Mouse (Mus musculus) spleen, adult 2 months (tissue): ENCODE results near the gene Mlf2. TPM values are rescaled to one million over a fixed set of nuclear protein-coding genes. Genes with fewer than 3 reads are reported as not detected.

ENCODE experiments used
- DNase-seq, 2 experiments: peaks; one replicate each; pipeline versions ENCODE4 v3.0.0 to v3.0.0-alpha.2; 2012 to 2021; ENCODE audit warnings: low spot score in 2 of 2, low read depth in 1 of 2
- H3K27ac ChIP-seq: fragments of 200-500 bp; 2 replicates; pipeline ENCODE4 v1.5.1; 2012; ENCODE audit warnings: low read length, inconsistent platforms; ENCODE audit not compliant: insufficient read depth
- H3K27me3 ChIP-seq: fragments of 200-500 bp; 2 replicates; pipeline ENCODE4 v1.6.1; 2012; ENCODE audit warnings: mild to moderate bottlenecking, moderate library complexity, low read length, inconsistent platforms; ENCODE audit not compliant: control insufficient read depth, insufficient read depth
- H3K36me3 ChIP-seq: fragments of 200-500 bp; 2 replicates; pipeline ENCODE4 v1.6.1; 2012; ENCODE audit warnings: mild to moderate bottlenecking, low read length, inconsistent platforms; ENCODE audit not compliant: control insufficient read depth, insufficient read depth
- H3K4me1 ChIP-seq: fragments of 200-500 bp; 2 replicates; pipeline ENCODE4 v1.6.1; 2011; ENCODE audit warnings: inconsistent platforms; ENCODE audit not compliant: control insufficient read depth, insufficient read depth, insufficient read length
- H3K4me3 ChIP-seq: fragments of 200-500 bp; 2 replicates; pipeline ENCODE4 v1.5.1; 2011; ENCODE audit warnings: mild to moderate bottlenecking, inconsistent platforms; ENCODE audit not compliant: insufficient read depth, insufficient read length; ENCODE audit errors: extremely low read depth
- CTCF ChIP-seq: fragments of 200-500 bp; IDR thresholded peaks from 2 replicates; pipeline ENCODE4 v1.5.1; 2011; ENCODE audit warnings: mild to moderate bottlenecking, inconsistent platforms; ENCODE audit not compliant: insufficient read depth, insufficient read length, insufficient replicate concordance; ENCODE audit errors: extremely low read depth
- POLR2A ChIP-seq: fragments of 200-500 bp; IDR thresholded peaks from 2 replicates; pipeline ENCODE4 v1.6.1; 2011; ENCODE audit warnings: low read depth, low read length, inconsistent platforms
- whole genome bisulfite sequencing: fragments of 180-500 bp; shearing (Covaris S2); methylation state at CpG from one replicate; pipeline ENCODE4 v1.1.7; 2018; 5-methylcytosine and 5-hydroxymethylcytosine counted together
- polyA plus RNA-seq: library from polyadenylated mRNA; depleted of rRNA; stranded (reverse); fragments of >200 nt; gene quantifications from 2 replicates; pipeline ENCODE4 v1.2.3, GENCODE M21; 2012

The Mlf2 gene
- polyA plus RNA-seq, 1 experiment, result 125 TPM

DNA sequence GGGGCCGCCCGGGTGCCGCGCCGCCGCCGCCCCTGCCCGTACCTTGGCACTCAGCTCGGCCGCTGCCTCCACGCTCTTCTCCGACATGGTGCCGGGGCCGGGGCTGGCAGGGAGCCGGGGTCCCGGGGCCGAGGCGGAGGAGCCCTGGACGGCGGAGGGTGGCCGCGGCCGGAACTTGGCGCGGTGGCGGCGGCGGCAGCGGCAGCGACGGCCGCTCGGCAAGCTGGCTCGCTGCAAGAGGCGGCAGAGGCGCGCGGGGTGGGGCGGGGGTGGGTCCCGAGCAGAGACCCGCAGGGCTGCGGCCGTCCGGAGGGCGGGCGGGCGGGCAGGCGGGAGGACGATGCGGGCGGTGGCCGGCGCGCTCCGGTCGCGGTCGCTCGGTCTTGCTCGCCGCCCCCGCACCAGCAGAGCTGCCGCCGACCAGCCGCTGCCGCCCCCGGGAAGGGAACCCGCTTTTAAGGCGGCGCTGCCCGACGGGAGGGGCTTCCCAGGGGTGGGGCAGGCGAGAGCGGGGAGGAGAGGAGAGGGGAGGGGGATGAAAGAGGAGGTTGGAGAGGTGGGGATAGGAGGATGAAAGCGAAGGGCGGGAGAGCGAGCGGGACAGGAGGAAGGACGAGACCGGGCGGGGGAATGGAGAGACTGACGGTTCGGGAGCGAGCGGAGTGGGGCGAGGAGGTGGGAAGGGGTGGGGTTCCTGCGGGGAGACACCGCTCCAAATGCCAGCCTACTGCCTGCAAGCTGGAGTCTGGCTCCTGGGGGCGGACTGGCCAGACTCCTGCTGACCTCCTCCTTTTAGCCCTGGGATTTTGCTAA lies 13.5 kb upstream of the Mlf2 start:
- no peak for TF ChIP-seq CTCF
- TF ChIP-seq POLR2A, result peak; percentile 24; the same call in 1 of the 2 replicates
- Histone ChIP-seq H3K27me3 (peaks cover 7% of the 10 kb centered on the region), H3K4me1 (peaks cover 9% of the 10 kb centered on the region; the same call in 1 of the 2 replicates), H3K36me3 (peaks cover 5% of the 10 kb centered on the region; the same call in 1 of the 2 replicates), H3K4me3 (peak overlapping the region; percentile 82), H3K27ac (peak overlapping the region; percentile 72)
- 1% methylated on average over 80 of the region's 89 CpGs for WGBS
- peak in 1 of 2 experiments; percentile 59 for DNase-seq

DNA sequence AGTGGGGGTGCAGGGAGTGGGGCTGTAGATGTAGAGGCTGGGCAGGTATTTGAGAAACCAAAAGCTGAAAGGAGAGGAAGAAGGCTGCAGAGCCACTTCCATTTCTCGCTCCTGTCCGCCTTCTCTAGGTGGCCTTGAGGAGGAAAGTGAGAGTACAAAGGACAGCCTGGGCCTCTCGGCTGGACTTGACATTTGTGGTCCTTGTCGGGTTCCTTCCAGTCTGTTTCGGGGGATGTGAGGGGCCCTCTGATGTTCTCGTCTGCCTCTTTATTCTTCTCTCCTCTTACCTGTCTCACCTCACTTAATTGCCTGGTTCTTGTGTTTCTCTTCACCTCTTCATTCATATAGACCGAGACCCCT lies 12.9 kb upstream of the Mlf2 start:
- DNase-seq, result no peak
- H3K36me3 ChIP-seq, result peaks cover 5% of the 10 kb centered on the region; the same call in 1 of the 2 replicates
- TF ChIP-seq CTCF (no peak), POLR2A (no peak)
- WGBS, result 36% methylated on average over 7 of the region's 7 CpGs
- 0 out of 2 replicates have a peak overlapping the region, but pooled peaks have one; percentile 44 for H3K27ac ChIP-seq
- peaks cover 7% of the 10 kb centered on the region for H3K27me3 ChIP-seq
- peak overlapping the region; percentile 82 for H3K4me3 ChIP-seq
- H3K4me1 ChIP-seq, result peaks cover 9% of the 10 kb centered on the region; the same call in 1 of the 2 replicates

DNA sequence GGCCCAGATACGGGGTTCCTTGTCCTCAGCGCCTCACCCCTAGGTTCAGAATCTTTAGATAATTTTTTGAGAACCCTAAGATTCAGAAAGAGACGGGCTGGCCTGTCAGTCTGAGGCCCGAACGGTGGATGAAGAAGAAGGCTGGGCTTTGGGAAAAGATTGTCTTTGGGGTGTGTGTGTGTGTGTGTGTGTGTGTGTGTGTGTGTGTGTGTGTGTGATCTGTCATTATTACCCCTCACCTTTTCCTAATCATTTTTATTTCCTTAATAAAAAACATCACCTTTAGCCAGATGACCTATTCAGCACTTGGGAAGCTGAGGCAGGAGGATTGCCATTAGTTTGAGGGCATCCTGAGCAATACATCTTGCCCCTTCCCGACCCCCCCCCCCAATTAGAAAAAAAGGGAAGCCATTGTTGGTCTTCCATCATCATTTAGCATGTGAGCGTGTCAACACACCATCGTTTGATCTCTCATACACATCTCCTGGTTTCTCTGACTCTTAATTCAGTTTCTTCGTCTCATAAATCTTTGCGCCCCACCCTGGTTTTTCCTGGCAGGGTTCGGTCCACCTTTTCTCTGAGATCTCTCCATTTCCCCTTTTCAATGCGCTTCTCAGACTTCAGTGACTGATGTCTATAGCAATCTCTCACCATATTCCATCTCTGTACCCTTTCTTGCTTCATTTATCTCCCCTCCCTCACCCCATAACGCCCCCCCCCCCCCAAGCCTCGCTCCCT lies 12.1 kb upstream of the Mlf2 start:
- Histone ChIP-seq H3K27me3 (peaks cover 7% of the 10 kb centered on the region), H3K36me3 (0 out of 2 replicates have a peak, but pooled peaks cover 1% of the 10 kb centered on the region), H3K4me1 (peaks cover 9% of the 10 kb centered on the region; the same call in 1 of the 2 replicates), H3K4me3 (no peak overlapping the region; the same call in 1 of the 2 replicates), H3K27ac (no peak overlapping the region)
- WGBS, result 34% methylated on average over 13 of the region's 14 CpGs
- no peak for TF ChIP-seq POLR2A
- TF ChIP-seq CTCF, result no peak
- no peak for DNase-seq

DNA sequence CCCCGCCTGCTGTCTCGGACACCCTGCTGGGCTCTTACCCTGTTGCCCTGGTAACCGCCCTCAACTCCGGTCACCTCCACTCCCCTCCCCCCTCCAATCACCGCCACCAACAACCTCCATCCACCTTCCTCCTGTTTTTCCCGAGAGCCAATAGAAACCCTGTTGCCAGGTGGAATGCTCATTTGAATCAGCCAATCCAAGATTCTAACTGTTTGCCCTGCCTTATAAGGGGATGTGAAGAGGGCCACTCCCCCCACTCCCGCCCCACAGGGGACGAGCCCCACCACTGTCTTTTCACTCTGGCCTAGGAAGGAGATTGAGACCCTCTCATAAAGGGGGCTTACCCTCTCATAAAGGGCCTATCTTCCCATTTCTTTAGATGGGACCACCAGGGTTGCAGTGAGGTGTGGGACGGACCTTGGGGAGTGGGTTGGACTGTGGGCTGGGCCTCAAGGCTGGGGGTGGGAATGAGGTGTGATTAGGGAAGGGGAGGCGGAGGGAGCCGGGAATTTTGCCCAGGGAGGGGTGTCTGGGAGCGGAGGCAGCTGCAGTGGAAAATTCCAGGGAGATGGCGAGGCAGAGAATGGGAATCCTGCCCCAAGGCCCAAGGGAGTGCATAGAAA lies 11.4 kb upstream of the Mlf2 start, which contains the start of gene Ptms:
Ptms (minus strand) TSS at position 409 of the 623 bp plus-strand sequence.
- WGBS, result 29% methylated on average over 13 of the region's 13 CpGs

DNA sequence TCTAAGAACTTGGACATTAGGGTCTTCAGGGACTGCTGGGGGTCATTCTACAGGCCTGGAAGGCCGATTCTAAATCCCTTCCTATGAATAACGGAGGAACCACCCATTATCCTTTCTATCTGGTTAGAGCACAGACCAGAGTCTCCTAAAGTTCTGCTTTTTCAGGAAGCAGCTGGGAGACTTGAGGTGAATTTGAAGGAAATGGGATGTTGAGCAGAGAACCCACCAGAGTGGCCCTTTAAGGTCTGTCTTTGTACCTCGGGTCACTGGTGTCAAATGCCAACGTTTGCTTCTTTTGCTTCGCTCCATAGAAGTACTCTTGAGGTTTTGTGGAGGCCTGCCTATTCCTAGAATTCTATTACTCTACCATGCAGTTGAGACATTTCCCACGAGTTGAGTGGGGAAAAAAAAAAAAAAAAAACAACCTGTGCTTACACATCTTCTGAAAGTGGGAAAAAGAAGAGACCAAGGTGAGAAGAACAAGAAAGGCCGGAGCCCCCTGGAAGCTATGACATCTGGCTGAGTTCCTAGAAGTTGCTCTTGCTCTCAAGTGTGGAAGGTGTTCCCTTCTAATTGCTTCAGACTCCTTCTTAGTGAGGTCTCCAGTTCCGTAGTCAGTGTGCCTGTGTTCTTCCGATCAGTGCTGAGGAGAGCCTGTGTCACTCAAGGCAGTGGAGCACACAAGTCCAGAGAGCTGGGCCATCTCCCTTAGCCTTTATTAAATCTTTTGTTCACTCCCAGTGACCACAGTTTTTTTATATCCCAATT lies 10.7 kb upstream of the Mlf2 start:
- H3K4me1 ChIP-seq, result peaks cover 9% of the 10 kb centered on the region; the same call in 1 of the 2 replicates
- H3K4me3 ChIP-seq, result no peak overlapping the region
- TF ChIP-seq CTCF (no peak), POLR2A (no peak)
- no peak for DNase-seq
- WGBS, result 57% methylated on average over 9 of the region's 9 CpGs
- H3K27ac ChIP-seq, result peak overlapping the region; percentile 83
- peaks cover 7% of the 10 kb centered on the region for H3K27me3 ChIP-seq
- H3K36me3 ChIP-seq, result no peaks in the 10 kb centered on the region

More for the DNA sequence above, 11.4 kb upstream of the Mlf2 start, which contains the start of gene Ptms:
- Histone ChIP-seq H3K4me3 (peak within 1 kb of the TSS; percentile 22; the same call in 1 of the 2 replicates), H3K27me3 (peaks cover 7% of the 10 kb centered on the region), H3K36me3 (no peaks in the 10 kb centered on the region), H3K27ac (peak within 1 kb of the TSS; percentile 83), H3K4me1 (peaks cover 9% of the 10 kb centered on the region; the same call in 1 of the 2 replicates)
- TF ChIP-seq POLR2A (no peak), CTCF (no peak)
- peak; percentile 56 to 69 for DNase-seq

DNA sequence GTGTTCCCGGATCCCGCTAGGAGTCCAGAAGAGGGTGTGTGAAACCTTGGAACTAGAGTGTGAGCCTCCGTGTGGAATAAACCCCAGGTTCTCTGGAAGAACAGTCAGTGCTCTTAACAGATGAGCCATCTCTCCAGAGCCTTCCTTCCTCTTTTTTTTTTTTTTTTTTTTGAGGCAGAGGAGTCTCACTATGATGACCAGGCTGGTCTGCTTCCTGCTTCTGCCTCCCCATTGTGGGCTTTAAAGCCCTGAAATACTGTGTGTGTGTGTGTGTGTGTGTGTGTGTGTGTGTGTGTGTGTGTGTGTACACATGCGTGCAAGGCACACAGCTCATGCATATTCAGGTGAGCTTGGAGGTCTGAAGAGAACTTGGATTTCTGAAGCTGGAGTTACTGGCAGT lies 9.6 kb upstream of the Mlf2 start:
- WGBS, result 33% methylated on average over 4 of the region's 4 CpGs

More for the DNA sequence above, 9.6 kb upstream of the Mlf2 start:
- H3K4me1 ChIP-seq, result peaks cover 9% of the 10 kb centered on the region; the same call in 1 of the 2 replicates
- H3K36me3 ChIP-seq, result no peaks in the 10 kb centered on the region
- DNase-seq, result no peak
- H3K27me3 ChIP-seq, result peaks cover 7% of the 10 kb centered on the region
- no peak for TF ChIP-seq POLR2A
- TF ChIP-seq CTCF, result no peak
- peak overlapping the region; percentile 32; the same call in 1 of the 2 replicates for H3K27ac ChIP-seq
- H3K4me3 ChIP-seq, result no peak overlapping the region
